Mouse (Mus musculus) hindbrain, postnatal 0 days (tissue): ENCODE results near the gene Unc5a. TPM values are rescaled to one million over a fixed set of nuclear protein-coding genes. Genes with fewer than 3 reads are reported as not detected.

Source experiments
- ATAC-seq: fragments of 200-750 bp; cut with Nextera tagmentation; 2 replicates; pipeline ENCODE4 v1.8.0; 2017; ENCODE audit warnings: mild to moderate bottlenecking, moderate TSS enrichment, moderate library complexity
- DNase-seq: peaks from one replicate; pipeline ENCODE4 v3.0.0-alpha.2; 2015; ENCODE audit warnings: low spot score
- H3K27ac ChIP-seq: fragments of 300-500 bp; sonication (generic); 2 replicates; pipeline ENCODE4 v1.5.1; 2014; ENCODE audit warnings: mild to moderate bottlenecking
- H3K27me3 ChIP-seq: fragments of 300-500 bp; sonication (generic); 2 replicates; pipeline ENCODE4 v1.6.1; 2014; ENCODE audit warnings: low read length, mixed read lengths; ENCODE audit not compliant: insufficient read depth
- H3K36me3 ChIP-seq: fragments of 300-500 bp; sonication (generic); 2 replicates; pipeline ENCODE4 v1.6.1; 2014; ENCODE audit warnings: low read length, mixed read lengths; ENCODE audit not compliant: insufficient read depth
- H3K4me1 ChIP-seq: fragments of 300-500 bp; sonication (generic); 2 replicates; pipeline ENCODE4 v1.6.1; 2014; ENCODE audit warnings: antibody characterized with exemption, low read length, mixed read lengths; ENCODE audit not compliant: insufficient read depth
- H3K4me2 ChIP-seq: fragments of 300-500 bp; sonication (generic); 2 replicates; pipeline ENCODE4 v1.6.1; 2014; ENCODE audit warnings: low read depth, mild to moderate bottlenecking, low read length, moderate library complexity, mixed read lengths
- H3K4me3 ChIP-seq: fragments of 300-500 bp; sonication (generic); 2 replicates; pipeline ENCODE4 v1.5.1; 2014; ENCODE audit warnings: low read length
- H3K9ac ChIP-seq: fragments of 300-500 bp; sonication (generic); replicated peaks from 2 replicates; pipeline ENCODE4 v1.6.1; 2014; ENCODE audit warnings: mild to moderate bottlenecking, low read length, moderate library complexity, mixed read lengths
- H3K9me3 ChIP-seq: fragments of 300-500 bp; sonication (generic); 2 replicates; pipeline ENCODE4 v1.6.1; 2016; ENCODE audit warnings: low read length, mixed read lengths
- CTCF ChIP-seq: IDR thresholded peaks from 2 replicates; pipeline ENCODE4 v1.5.1; 2016; ENCODE audit warnings: antibody characterized with exemption, control low read depth, low read depth
- WGBS: fragments of 180-500 bp; shearing (Covaris S2); extraction: QIAGEN DNeasy Blood & Tissue Kit; methylation state at CpG from one replicate; pipeline ENCODE4 v1.1.7; 2014; 5-methylcytosine and 5-hydroxymethylcytosine counted together
- polyA plus RNA-seq: library from polyadenylated mRNA; unstranded; fragments of >200 nt; fragmentation: Nextera tagmentation; extraction: Ambion mirVana; gene quantifications from 2 replicates; pipeline ENCODE4 v1.2.1, GENCODE M21; 2015
- total RNA-seq: library from RNA; depleted of rRNA; stranded (reverse); fragments of >200 nt; gene quantifications from 2 replicates; pipeline ENCODE4 v1.2.3, GENCODE M21; 2014; rRNA removed

Gene Unc5a
- total and polyA plus RNA-seq, 2 experiments from 2014 or later, result 11.7 to 49.9 TPM

- Histone ChIP-seq H3K36me3 (no peaks in the 10 kb centered on the region), H3K27me3 (no peaks in the 10 kb centered on the region), H3K4me3 (no peak overlapping the region), H3K27ac (no peak overlapping the region), H3K9ac (no peak overlapping the region), H3K4me1 (no peaks in the 10 kb centered on the region), H3K9me3 (no peaks in the 10 kb centered on the region), H3K4me2 (no peak overlapping the region)
- DNase-seq, result no peak
- no peak for TF ChIP-seq CTCF
- ATAC-seq, result no peak
- 90% methylated on average over 2 of the region's 2 CpGs for WGBS
Observed at GRCm38 (mm10) chr13:55024215-55024614, 75.0 kb downstream of the Unc5a start.

GRCm38 (mm10) chr13:55040016-55040415 is 90.8 kb downstream of the Unc5a start:
- no peak overlapping the region for H3K27ac ChIP-seq
- H3K4me1 ChIP-seq, result no peaks in the 10 kb centered on the region
- H3K9me3 ChIP-seq, result no peaks in the 10 kb centered on the region
- ATAC-seq (no peak), DNase-seq (no peak)
- 98% methylated on average over 2 of the region's 2 CpGs for WGBS
- H3K4me2 ChIP-seq, result no peak overlapping the region
- no peak for TF ChIP-seq CTCF
- H3K4me3 ChIP-seq, result no peak overlapping the region
- no peaks in the 10 kb centered on the region for H3K36me3 ChIP-seq
- H3K27me3 ChIP-seq, result no peaks in the 10 kb centered on the region
- no peak overlapping the region for H3K9ac ChIP-seq

- H3K4me1 ChIP-seq, result no peaks in the 10 kb centered on the region
- 32% methylated on average over 3 of the region's 3 CpGs for WGBS
- no peaks in the 10 kb centered on the region for H3K9me3 ChIP-seq
- H3K9ac ChIP-seq, result no peak overlapping the region
- no peak overlapping the region for H3K27ac ChIP-seq
- no peak for TF ChIP-seq CTCF
- DNase-seq (no peak), ATAC-seq (no peak)
- H3K27me3 ChIP-seq, result no peaks in the 10 kb centered on the region
- H3K36me3 ChIP-seq, result peaks cover 4% of the 10 kb centered on the region; the same call in 1 of the 2 replicates
- no peak overlapping the region for H3K4me2 ChIP-seq
- H3K4me3 ChIP-seq, result no peak overlapping the region
Observed at GRCm38 (mm10) chr13:55047706-55048105, 98.5 kb downstream of the Unc5a start.

Other genes with a start within 250 kb of the Unc5a start
- gene Cdhr2, start 247.9 kb upstream of the Unc5a start, total RNA-seq, result 0.22 and 0.37 TPM in 2 replicates
- gene Cdhr2, start 247.9 kb upstream of the Unc5a start, polyA plus RNA-seq, result 0.35 and 0.41 TPM in 2 replicates
- 146 and 153 TPM in 2 replicates for gene Gprin1, start 199.5 kb upstream of the Unc5a start, total RNA-seq
- gene Gprin1, start 199.5 kb upstream of the Unc5a start, polyA plus RNA-seq, result 18.3 and 19.9 TPM in 2 replicates
- gene Sncb, start 182.8 kb upstream of the Unc5a start, total RNA-seq, result 96.8 and 111 TPM in 2 replicates
- 202 and 222 TPM in 2 replicates for gene Sncb, start 182.8 kb upstream of the Unc5a start, polyA plus RNA-seq
- not detected in 2 replicates for gene Eif4e1b, start 165.4 kb upstream of the Unc5a start, total RNA-seq
- gene Eif4e1b, start 165.4 kb upstream of the Unc5a start, polyA plus RNA-seq, result not detected in 2 replicates
- 53.2 and 60.5 TPM in 2 replicates for gene Tspan17, start 160.0 kb upstream of the Unc5a start, total RNA-seq
- 143 and 153 TPM in 2 replicates for gene Tspan17, start 160.0 kb upstream of the Unc5a start, polyA plus RNA-seq
- gene Hk3, start 72.0 kb downstream of the Unc5a start, total RNA-seq, result 1.7 and 1.9 TPM in 2 replicates
- 0.78 and 1.1 TPM in 2 replicates for gene Hk3, start 72.0 kb downstream of the Unc5a start, polyA plus RNA-seq
- 3.9 and 9.0 TPM in 2 replicates for gene Uimc1, start 150.9 kb downstream of the Unc5a start, total RNA-seq
- 12.1 and 13.5 TPM in 2 replicates for gene Uimc1, start 150.9 kb downstream of the Unc5a start, polyA plus RNA-seq
- gene Zfp346, start 155.9 kb downstream of the Unc5a start, total RNA-seq, result 29.4 and 33.7 TPM in 2 replicates
- 21.1 and 22.3 TPM in 2 replicates for gene Zfp346, start 155.9 kb downstream of the Unc5a start, polyA plus RNA-seq
- gene Gm17617, start 184.1 kb downstream of the Unc5a start, total RNA-seq, result not detected in 2 replicates
- not detected in 2 replicates for gene Gm17617, start 184.1 kb downstream of the Unc5a start, polyA plus RNA-seq
- 0.84 and 2.5 TPM in 2 replicates for gene Fgfr4, start 203.2 kb downstream of the Unc5a start, total RNA-seq
- 1.0 and 1.5 TPM in 2 replicates for gene Fgfr4, start 203.2 kb downstream of the Unc5a start, polyA plus RNA-seq